Mouse (Mus musculus) limb, embryonic 15.5 days (tissue): ENCODE measurements around the gene Prr13. TPM values are rescaled to one million over a fixed set of nuclear protein-coding genes. Genes with fewer than 3 reads are reported as not detected.

Source experiments
- ATAC-seq: fragments of 200-750 bp; cut with Nextera tagmentation; 2 replicates; pipeline ENCODE4 v1.8.0; 2017; ENCODE audit warnings: low read depth, moderate TSS enrichment; ENCODE audit not compliant: insufficient number of reproducible peaks, low FRiP score, low TSS enrichment
- H3K27ac ChIP-seq: fragments of 300-500 bp; sonication (generic); 2 replicates; pipeline ENCODE4 v1.5.1; 2015; ENCODE audit warnings: moderate library complexity, mild to moderate bottlenecking, inconsistent platforms
- H3K27me3 ChIP-seq: fragments of 300-500 bp; sonication (generic); 2 replicates; pipeline ENCODE4 v1.6.1; 2015; ENCODE audit warnings: inconsistent platforms
- H3K36me3 ChIP-seq: fragments of 300-500 bp; sonication (generic); 2 replicates; pipeline ENCODE4 v1.6.1; 2015; ENCODE audit warnings: inconsistent platforms
- H3K4me1 ChIP-seq: fragments of 300-500 bp; sonication (generic); 2 replicates; pipeline ENCODE4 v1.6.1; 2015; ENCODE audit warnings: inconsistent platforms
- H3K4me2 ChIP-seq: fragments of 300-500 bp; sonication (generic); 2 replicates; pipeline ENCODE4 v1.6.1; 2015; ENCODE audit warnings: mild to moderate bottlenecking, inconsistent platforms
- H3K4me3 ChIP-seq: fragments of 300-500 bp; sonication (generic); 2 replicates; pipeline ENCODE4 v1.5.1; 2015; ENCODE audit warnings: mild to moderate bottlenecking, inconsistent platforms
- H3K9ac ChIP-seq: fragments of 300-500 bp; sonication (generic); 2 replicates; pipeline ENCODE4 v1.6.1; 2015; ENCODE audit warnings: inconsistent platforms
- H3K9me3 ChIP-seq: fragments of 300-500 bp; sonication (generic); 2 replicates; pipeline ENCODE4 v1.6.1; 2016; ENCODE audit warnings: inconsistent platforms
- WGBS: fragments of 180-500 bp; shearing (Covaris S2); methylation state at CpG from one replicate; pipeline ENCODE4 v1.1.7; 2015; 5-methylcytosine and 5-hydroxymethylcytosine counted together
- polyA plus RNA-seq: library from polyadenylated mRNA; unstranded; fragments of >200 nt; fragmentation: Nextera tagmentation; extraction: Ambion mirVana; gene quantifications from 2 replicates; pipeline ENCODE4 v1.2.1, GENCODE M21; 2015

The Prr13 gene
- polyA plus RNA-seq, 1 experiment from 2014 or later: 72.0 TPM

DNA sequence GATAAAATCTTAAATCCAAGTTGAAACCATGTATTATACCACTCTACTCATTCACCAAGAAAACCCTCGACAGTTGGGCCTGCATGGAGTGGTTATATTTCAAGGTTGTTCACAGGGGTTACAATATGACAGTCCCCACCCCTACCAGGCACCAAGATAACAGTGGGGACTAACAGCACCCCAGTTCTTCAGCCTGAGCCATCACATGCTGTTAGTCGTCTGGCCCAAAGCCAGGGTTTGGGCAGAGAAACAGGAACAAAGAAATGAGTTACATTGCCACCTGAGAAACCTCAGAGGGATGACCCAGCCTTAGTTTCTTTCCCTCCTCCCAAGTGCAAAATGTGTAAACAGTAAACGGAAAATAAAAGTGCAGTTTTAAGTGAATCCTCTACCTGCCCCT, 40.5 kb downstream of the Prr13 start:
- Histone ChIP-seq H3K27me3 (no peaks in the 10 kb centered on the region), H3K27ac (no peak overlapping the region), H3K4me1 (no peaks in the 10 kb centered on the region), H3K9ac (no peak overlapping the region), H3K9me3 (no peaks in the 10 kb centered on the region), H3K36me3 (peaks cover 83% of the 10 kb centered on the region), H3K4me3 (no peak overlapping the region), H3K4me2 (no peak overlapping the region)
- WGBS: 71% methylated on average over 3 of the region's 3 CpGs
- no peak for ATAC-seq

GRCm38 (mm10) chr15:102499851-102500250, 41.0 kb downstream of the Prr13 start:
- H3K9ac ChIP-seq: no peak overlapping the region

GRCm38 (mm10) chr15:102500479-102500878, 41.7 kb downstream of the Prr13 start:
- no peak for ATAC-seq
- 83% methylated on average over 5 of the region's 5 CpGs for WGBS
- 0 out of 2 replicates have a peak, but pooled peaks cover 3% of the 10 kb centered on the region for H3K4me1 ChIP-seq

More at GRCm38 (mm10) chr15:102499851-102500250, 41.0 kb downstream of the Prr13 start:
- H3K4me2 ChIP-seq: no peak overlapping the region
- WGBS: 84% methylated on average over 6 of the region's 6 CpGs
- no peak for ATAC-seq
- H3K4me1 ChIP-seq: no peaks in the 10 kb centered on the region
- H3K4me3 ChIP-seq: no peak overlapping the region
- no peak overlapping the region for H3K27ac ChIP-seq
- peaks cover 83% of the 10 kb centered on the region for H3K36me3 ChIP-seq
- no peaks in the 10 kb centered on the region for H3K9me3 ChIP-seq
- no peaks in the 10 kb centered on the region for H3K27me3 ChIP-seq

DNA sequence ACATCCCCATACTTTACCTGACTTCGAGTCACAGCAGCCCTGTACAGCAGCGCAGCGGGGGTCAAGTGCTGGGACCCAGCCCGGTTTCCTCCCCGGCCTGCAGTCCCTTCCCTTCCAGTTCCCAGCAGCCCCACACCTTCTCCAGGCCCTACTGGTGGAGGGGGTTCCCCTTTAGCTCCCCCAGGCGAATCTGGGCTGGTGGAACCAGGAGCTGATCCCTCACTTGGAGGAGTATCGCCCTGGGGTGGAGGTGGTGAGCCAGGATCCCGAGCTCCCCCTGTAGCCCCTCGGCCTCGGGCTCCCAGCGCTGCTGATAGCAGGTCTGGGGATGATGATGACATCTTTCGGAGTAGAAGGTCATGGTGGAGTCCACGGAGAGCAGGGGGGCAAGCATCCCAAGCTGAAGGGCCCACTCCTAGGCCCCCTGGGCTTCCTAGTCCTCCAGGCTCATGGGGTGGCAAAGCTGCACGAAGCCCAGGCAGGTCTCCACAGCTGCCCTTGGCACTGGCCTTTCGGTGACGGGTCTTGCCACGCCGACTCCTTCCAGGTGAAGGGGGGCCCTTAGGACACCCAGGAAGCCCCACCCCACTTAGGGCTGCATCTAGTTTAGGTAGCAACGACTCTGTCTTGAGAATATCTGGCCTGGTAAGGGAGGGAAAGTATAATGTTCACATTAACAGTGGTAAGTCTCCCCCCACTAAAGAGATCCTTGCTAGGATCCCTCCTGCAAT, 42.4 kb downstream of the Prr13 start:
- Histone ChIP-seq H3K9ac (no peak overlapping the region), H3K36me3 (peaks cover 82% of the 10 kb centered on the region), H3K4me1 (0 out of 2 replicates have a peak, but pooled peaks cover 3% of the 10 kb centered on the region), H3K4me2 (no peak overlapping the region), H3K27me3 (no peaks in the 10 kb centered on the region), H3K9me3 (no peaks in the 10 kb centered on the region), H3K27ac (peak overlapping the region; percentile 24; the same call in 1 of the 2 replicates), H3K4me3 (no peak overlapping the region)
- ATAC-seq: no peak
- 86% methylated on average over 19 of the region's 19 CpGs for WGBS

More at GRCm38 (mm10) chr15:102500479-102500878, 41.7 kb downstream of the Prr13 start:
- Histone ChIP-seq H3K36me3 (peaks cover 83% of the 10 kb centered on the region), H3K27me3 (no peaks in the 10 kb centered on the region), H3K9ac (no peak overlapping the region), H3K27ac (no peak overlapping the region), H3K4me3 (no peak overlapping the region), H3K9me3 (no peaks in the 10 kb centered on the region), H3K4me2 (no peak overlapping the region)

- Histone ChIP-seq H3K4me2 (no peak overlapping the region), H3K4me3 (no peak overlapping the region), H3K27ac (no peak overlapping the region), H3K9ac (no peak overlapping the region), H3K4me1 (0 out of 2 replicates have a peak, but pooled peaks cover 3% of the 10 kb centered on the region), H3K9me3 (no peaks in the 10 kb centered on the region), H3K27me3 (no peaks in the 10 kb centered on the region), H3K36me3 (peaks cover 73% of the 10 kb centered on the region)
- ATAC-seq: no peak
- 78% methylated on average over 9 of the region's 9 CpGs for WGBS
These were observed 43.5 kb downstream of the Prr13 start for GRCm38 (mm10) chr15:102502254-102502840.

DNA sequence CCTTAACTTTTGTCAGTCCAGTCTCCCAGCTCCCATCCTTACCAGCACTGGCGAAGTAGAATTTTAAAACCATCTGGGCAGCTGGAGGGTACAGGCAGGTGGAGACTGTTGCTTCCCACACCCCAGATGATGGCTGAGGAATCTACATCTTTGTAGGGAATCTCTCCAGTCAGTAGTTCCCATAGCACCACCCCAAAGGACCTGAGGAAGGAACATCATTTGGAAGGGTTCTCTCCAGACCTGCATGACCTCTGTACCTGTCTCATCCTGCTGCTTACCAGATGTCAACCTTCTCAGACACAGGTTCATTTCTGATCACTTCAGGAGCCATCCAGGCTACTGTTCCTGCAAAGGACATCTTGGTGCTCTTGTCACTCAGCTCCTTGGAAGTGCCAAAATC, 44.6 kb downstream of the Prr13 start, which contains the start of gene Gm10337:
Gene Gm10337 (plus strand): TSS at position 276 of the 400 bp plus-strand sequence.
- peaks cover 64% of the 10 kb centered on the region for H3K36me3 ChIP-seq
- H3K4me3 ChIP-seq: no peak within 1 kb of the TSS
- no peaks in the 10 kb centered on the region for H3K27me3 ChIP-seq
- ATAC-seq: no peak
- no peak within 1 kb of the TSS for H3K27ac ChIP-seq
- no peaks in the 10 kb centered on the region for H3K9me3 ChIP-seq
- no peak within 1 kb of the TSS for H3K4me2 ChIP-seq
- 0 out of 2 replicates have a peak, but pooled peaks cover 3% of the 10 kb centered on the region for H3K4me1 ChIP-seq
- 79% methylated on average over 1 of the region's 1 CpGs for WGBS
- no peak within 1 kb of the TSS for H3K9ac ChIP-seq

- Histone ChIP-seq H3K27ac (no peak overlapping the region), H3K4me3 (no peak overlapping the region), H3K9ac (no peak overlapping the region), H3K36me3 (peaks cover 60% of the 10 kb centered on the region), H3K4me2 (no peak overlapping the region), H3K4me1 (0 out of 2 replicates have a peak, but pooled peaks cover 3% of the 10 kb centered on the region), H3K9me3 (no peaks in the 10 kb centered on the region), H3K27me3 (no peaks in the 10 kb centered on the region)
- no peak for ATAC-seq
- WGBS: 86% methylated on average over 9 of the region's 9 CpGs
These were observed 45.3 kb downstream of the Prr13 start for GRCm38 (mm10) chr15:102503924-102504782.

- no peak overlapping the region for H3K27ac ChIP-seq
- no peaks in the 10 kb centered on the region for H3K27me3 ChIP-seq
- H3K9me3 ChIP-seq: no peaks in the 10 kb centered on the region
- 62% methylated on average over 12 of the region's 12 CpGs for WGBS
- H3K36me3 ChIP-seq: peaks cover 50% of the 10 kb centered on the region
- no peak overlapping the region for H3K4me3 ChIP-seq
- no peak for ATAC-seq
- H3K9ac ChIP-seq: no peak overlapping the region
- peaks cover 10% of the 10 kb centered on the region for H3K4me1 ChIP-seq
- no peak overlapping the region for H3K4me2 ChIP-seq
These were observed 46.4 kb downstream of the Prr13 start for GRCm38 (mm10) chr15:102505073-102505769.

GRCm38 (mm10) chr15:102505770-102506463, 47.1 kb downstream of the Prr13 start:
- H3K9me3 ChIP-seq: no peaks in the 10 kb centered on the region
- peaks cover 43% of the 10 kb centered on the region for H3K36me3 ChIP-seq
- H3K4me3 ChIP-seq: no peak overlapping the region
- WGBS: 83% methylated on average over 9 of the region's 9 CpGs
- H3K27ac ChIP-seq: no peak overlapping the region
- H3K4me2 ChIP-seq: no peak overlapping the region
- no peaks in the 10 kb centered on the region for H3K27me3 ChIP-seq
- no peak overlapping the region for H3K9ac ChIP-seq
- ATAC-seq: no peak
- peaks cover 13% of the 10 kb centered on the region for H3K4me1 ChIP-seq

GRCm38 (mm10) chr15:102506464-102506830, 47.6 kb downstream of the Prr13 start:
- Histone ChIP-seq H3K27me3 (no peaks in the 10 kb centered on the region), H3K4me2 (no peak overlapping the region), H3K36me3 (peaks cover 38% of the 10 kb centered on the region), H3K4me3 (no peak overlapping the region), H3K27ac (no peak overlapping the region), H3K9me3 (no peaks in the 10 kb centered on the region), H3K9ac (no peak overlapping the region), H3K4me1 (peaks cover 19% of the 10 kb centered on the region)
- ATAC-seq: no peak
- WGBS: 38% methylated on average over 2 of the region's 2 CpGs

DNA sequence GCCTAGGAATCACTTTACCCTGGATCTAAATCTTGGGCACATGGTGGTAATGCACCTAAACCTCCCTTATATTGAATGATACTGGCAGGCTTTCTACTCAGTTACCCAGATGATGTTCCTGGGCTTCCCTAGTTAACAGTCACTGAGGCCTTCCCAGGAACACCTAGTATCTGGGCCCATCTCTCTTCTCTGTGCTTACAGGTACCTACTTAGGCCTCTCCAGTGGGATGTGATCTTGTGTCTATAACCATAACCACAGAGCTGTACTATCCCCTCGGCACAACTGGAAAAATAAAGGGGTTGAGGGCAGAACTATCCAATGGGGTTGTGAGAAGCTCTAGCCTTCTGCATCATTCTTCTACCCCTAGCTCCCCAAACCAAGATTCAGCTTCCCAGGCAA, 48.0 kb downstream of the Prr13 start:
- peaks cover 33% of the 10 kb centered on the region for H3K36me3 ChIP-seq
- WGBS: 78% methylated on average over 1 of the region's 1 CpGs
- H3K9me3 ChIP-seq: no peaks in the 10 kb centered on the region
- H3K4me1 ChIP-seq: peaks cover 23% of the 10 kb centered on the region
- ATAC-seq: no peak
- H3K9ac ChIP-seq: no peak overlapping the region
- no peak overlapping the region; the same call in 1 of the 2 replicates for H3K27ac ChIP-seq
- no peak overlapping the region for H3K4me3 ChIP-seq
- H3K27me3 ChIP-seq: no peaks in the 10 kb centered on the region
- H3K4me2 ChIP-seq: no peak overlapping the region
